Mouse (Mus musculus) kidney, adult 8-10 months (tissue): ENCODE data around the gene Cldn6.

Experiments
- DNase-seq, 2 experiments: peaks; one replicate each; pipeline ENCODE4 v3.0.0; 2022

Cldn6 gene

GRCm38 (mm10) chr17:23679127-23679835 lies at the start of gene Cldn6:
TSS of gene Cldn6 (plus strand) at chr17:23679249.
- DNase-seq = no peak

GRCm38 (mm10) chr17:23630195-23631020 lies 48.6 kb upstream of the Cldn6 start:
- DNase-seq = peak; percentile 50 to 67

- DNase-seq = no peak
These were observed 47.8 kb upstream of the Cldn6 start for GRCm38 (mm10) chr17:23631241-23631640.

GRCm38 (mm10) chr17:23644613-23645495 lies 34.2 kb upstream of the Cldn6 start, which contains the start of gene Mmp25:
TSS of gene Mmp25 (minus strand) at chr17:23645277.
- DNase-seq = no peak

- no peak for DNase-seq
These were observed 33.2 kb upstream of the Cldn6 start for GRCm38 (mm10) chr17:23645894-23646293.

GRCm38 (mm10) chr17:23651363-23651762 lies 27.7 kb upstream of the Cldn6 start:
- DNase-seq = no peak

- DNase-seq = no peak
These were observed 25.7 kb upstream of the Cldn6 start for GRCm38 (mm10) chr17:23653324-23653723.

GRCm38 (mm10) chr17:23654001-23654400 lies 25.0 kb upstream of the Cldn6 start:
- DNase-seq = no peak

GRCm38 (mm10) chr17:23654410-23654809 lies 24.6 kb upstream of the Cldn6 start:
- no peak for DNase-seq

GRCm38 (mm10) chr17:23658450-23658849 lies 20.6 kb upstream of the Cldn6 start:
- DNase-seq = no peak

- peak; percentile 72 to 86 for DNase-seq
These were observed 18.8 kb upstream of the Cldn6 start, which contains the start of gene Bicdl2 for GRCm38 (mm10) chr17:23660117-23660875. TSS of gene Bicdl2 (plus strand) at chr17:23660506.

- no peak for DNase-seq
These were observed 18.2 kb upstream of the Cldn6 start for GRCm38 (mm10) chr17:23660876-23661200.

GRCm38 (mm10) chr17:23661526-23661925 lies 17.5 kb upstream of the Cldn6 start:
- peak in 1 of 2 experiments; percentile 49 for DNase-seq

- no peak for DNase-seq
These were observed 14.5 kb upstream of the Cldn6 start for GRCm38 (mm10) chr17:23664556-23665021.

- no peak for DNase-seq
These were observed 13.5 kb upstream of the Cldn6 start for GRCm38 (mm10) chr17:23665511-23665910.

GRCm38 (mm10) chr17:23670516-23671074 lies 8.5 kb upstream of the Cldn6 start:
- DNase-seq = no peak

- no peak for DNase-seq
These were observed 7.5 kb upstream of the Cldn6 start for GRCm38 (mm10) chr17:23671519-23671918.

- DNase-seq = no peak
These were observed 6.3 kb upstream of the Cldn6 start for GRCm38 (mm10) chr17:23672761-23673160.

- DNase-seq = peak; percentile 96
These were observed 5.5 kb upstream of the Cldn6 start, which contains the start of the genes Hcfc1r1 and Thoc6 for GRCm38 (mm10) chr17:23673424-23674073. TSS of gene Hcfc1r1 (plus strand) at chr17:23673596. TSS of gene Thoc6 (minus strand) at chr17:23673882.

GRCm38 (mm10) chr17:23674271-23674952 lies 4.6 kb upstream of the Cldn6 start:
- DNase-seq = peak in 1 of 2 experiments; percentile 32
